8 mouse cellular contexts compared by ENCODE assay signal in genomic region chr10:80475290-80475959, GRCm38 (mm10). TPM values are rescaled to one million over a fixed set of nuclear protein-coding genes. Genes with fewer than 3 reads are reported as not detected.
DNase-seq lines count a peak whose midpoint lies in the region; ATAC-seq and TF ChIP-seq lines count a peak whose summit lies in the region.

No protein-coding gene starts in this region.

- no peaks in the 10 kb centered on the region for H3K79me2 ChIP-seq in heart, adult 2 months (replicated peaks; ENCODE audit: control insufficient read depth, insufficient read depth, low read length)

- peaks cover 54% of the 10 kb centered on the region for H3K27me3 ChIP-seq in embryonic facial prominence, embryonic 13.5 days
- H3K27me3 ChIP-seq in heart, adult 2 months (ENCODE audit: control insufficient read depth, insufficient read depth, low read length): peaks cover 8% of the 10 kb centered on the region
- H3K27me3 ChIP-seq in limb, embryonic 12.5 days: peaks cover 57% of the 10 kb centered on the region
- H3K27me3 ChIP-seq in midbrain, embryonic 14.5 days (ENCODE audit: control insufficient read depth, insufficient read depth, low read length): no peaks in the 10 kb centered on the region

- no peaks in the 10 kb centered on the region for H3K36me3 ChIP-seq in embryonic facial prominence, embryonic 13.5 days
- no peaks in the 10 kb centered on the region for H3K36me3 ChIP-seq in heart, adult 2 months (ENCODE audit: control insufficient read depth, insufficient read depth, low read length)
- no peaks in the 10 kb centered on the region for H3K36me3 ChIP-seq in limb, embryonic 12.5 days
- H3K36me3 ChIP-seq in midbrain, embryonic 14.5 days (ENCODE audit: control insufficient read depth, insufficient read depth, low read length): no peaks in the 10 kb centered on the region

- no peak for TF ChIP-seq EP300 in heart, adult 2 months (IDR thresholded peaks at IDR 0.05; ENCODE audit: insufficient read depth, low read depth, low read length)

- intact Hi-C loops in heart, adult 2 months (cut with DNase I): no loop called here

- peak overlapping the region; percentile 60; the same call in 1 of the 2 replicates for H3K27ac ChIP-seq in embryonic facial prominence, embryonic 13.5 days
- H3K27ac ChIP-seq in heart, adult 2 months: peak overlapping the region; percentile 32
- H3K27ac ChIP-seq in limb, embryonic 12.5 days: no peak overlapping the region
- peak overlapping the region; percentile 84 for H3K27ac ChIP-seq in midbrain, embryonic 14.5 days (replicated peaks; ENCODE audit: low read depth, low read length)

- peak overlapping the region; percentile 77 for H3K4me2 ChIP-seq in embryonic facial prominence, embryonic 13.5 days
- peak overlapping the region; percentile 68 for H3K4me2 ChIP-seq in limb, embryonic 12.5 days
- peak overlapping the region; percentile 73 for H3K4me2 ChIP-seq in midbrain, embryonic 14.5 days (ENCODE audit: low read length)

- ATAC-seq in embryonic facial prominence, embryonic 13.5 days (ENCODE audit: insufficient number of reproducible peaks, insufficient read depth, low FRiP score, low TSS enrichment, low read depth): peak; percentile 79
- ATAC-seq in limb, embryonic 12.5 days (ENCODE audit: insufficient number of reproducible peaks, insufficient read depth, low FRiP score, low TSS enrichment, low read depth): peak; percentile 73
- ATAC-seq in midbrain, embryonic 14.5 days (ENCODE audit: low FRiP score, low TSS enrichment): peak; percentile 83

- H3K9ac ChIP-seq in embryonic facial prominence, embryonic 13.5 days: peak overlapping the region; percentile 76
- peak overlapping the region; percentile 59 for H3K9ac ChIP-seq in heart, adult 2 months (ENCODE audit: low read depth, low read length)
- peak overlapping the region; percentile 64 for H3K9ac ChIP-seq in limb, embryonic 12.5 days (replicated peaks)
- peak overlapping the region; percentile 57 for H3K9ac ChIP-seq in midbrain, embryonic 14.5 days (replicated peaks; ENCODE audit: low read length)

- TF ChIP-seq CTCF in heart, adult 2 months (IDR thresholded peaks at IDR 0.05): no peak

- no peak for TF ChIP-seq POLR2A in heart, adult 2 months (IDR thresholded peaks at IDR 0.05; ENCODE audit: insufficient read depth, low read depth, low read length)

- no peaks in the 10 kb centered on the region for H3K9me3 ChIP-seq in embryonic facial prominence, embryonic 13.5 days
- no peaks in the 10 kb centered on the region for H3K9me3 ChIP-seq in limb, embryonic 12.5 days
- no peaks in the 10 kb centered on the region for H3K9me3 ChIP-seq in midbrain, embryonic 14.5 days (ENCODE audit: control insufficient read depth, low read length)

- DNase-seq in 3134 (ENCODE audit: extremely low read depth, insufficient read length, low spot score): peak; percentile 89
- DNase-seq in adrenal gland, postnatal 4 days (ENCODE audit: low spot score in 2 of 2): peak; percentile 67 to 78
- peak; percentile 91 to 92 for DNase-seq in heart, adult 2 months
- DNase-seq in kidney, adult 8-10 months: peak; percentile 77 to 83
- DNase-seq in midbrain, embryonic 14.5 days: peak; percentile 95
- peak; percentile 79 to 91 for DNase-seq in spleen, adult 18-20 months

- H3K4me1 ChIP-seq in embryonic facial prominence, embryonic 13.5 days: peaks cover 14% of the 10 kb centered on the region
- no peaks in the 10 kb centered on the region for H3K4me1 ChIP-seq in heart, adult 2 months (ENCODE audit: control insufficient read depth, insufficient read depth, low read length)
- peaks cover 13% of the 10 kb centered on the region for H3K4me1 ChIP-seq in limb, embryonic 12.5 days (replicated peaks)
- 0 out of 2 replicates have a peak, but pooled peaks cover 3% of the 10 kb centered on the region for H3K4me1 ChIP-seq in midbrain, embryonic 14.5 days (ENCODE audit: control insufficient read depth, insufficient read depth, low read length)

- under 1% methylated on average over 58 of the region's 58 CpGs for WGBS in embryonic facial prominence, embryonic 13.5 days
- WGBS in heart, adult 2 months: 2% methylated on average over 57 of the region's 58 CpGs
- WGBS in limb, embryonic 12.5 days: under 1% methylated on average over 58 of the region's 58 CpGs
- 1% methylated on average over 57 of the region's 58 CpGs for WGBS in midbrain, embryonic 14.5 days

- H3K4me3 ChIP-seq in embryonic facial prominence, embryonic 13.5 days: peak overlapping the region; percentile 62
- H3K4me3 ChIP-seq in heart, adult 2 months: peak overlapping the region; percentile 46
- H3K4me3 ChIP-seq in limb, embryonic 12.5 days (replicated peaks): peak overlapping the region; percentile 60
- peak overlapping the region; percentile 56 for H3K4me3 ChIP-seq in midbrain, embryonic 14.5 days (replicated peaks; ENCODE audit: low read depth, low read length)

RNA-seq across cellular contexts. Expression of gene Onecut3, which starts 19.2 kb away (rescaled TPM):
- not detected for total RNA-seq in adrenal gland, postnatal 4 days (2021)
- polyA plus RNA-seq in embryonic facial prominence, embryonic 13.5 days (2015; fragmentation: Nextera tagmentation; extraction: Ambion mirVana): not detected in 2 replicates
- under 1 TPM in 1 of 2 experiments, not detected in 1; 0.05 TPM for total RNA-seq in heart, adult 2 months (2021)
- polyA plus RNA-seq in heart, adult 2 months (2012; rRNA removed): 0.06 and 0.09 TPM in 2 replicates
- polyA plus RNA-seq in limb, embryonic 12.5 days (2016; fragmentation: Nextera tagmentation; extraction: Ambion mirVana): not detected in 2 replicates
- polyA plus RNA-seq in midbrain, embryonic 14.5 days (2014; fragmentation: Nextera tagmentation; extraction: Ambion mirVana): 2.2 and 2.4 TPM in 2 replicates

RNA-seq across cellular contexts. Expression of gene Tcf3, which starts 42.0 kb away (rescaled TPM):
- total RNA-seq in adrenal gland, postnatal 4 days (2021): 100 to 1,000 TPM; 112 to 116 TPM
- 162 and 183 TPM in 2 replicates for polyA plus RNA-seq in embryonic facial prominence, embryonic 13.5 days (2015; fragmentation: Nextera tagmentation; extraction: Ambion mirVana)
- total RNA-seq in heart, adult 2 months (2021): 10 to 100 TPM; 16.5 to 18.0 TPM
- polyA plus RNA-seq in heart, adult 2 months (2012; rRNA removed): 20.1 and 25.0 TPM in 2 replicates
- polyA plus RNA-seq in limb, embryonic 12.5 days (2016; fragmentation: Nextera tagmentation; extraction: Ambion mirVana): 247 and 274 TPM in 2 replicates
- 49.8 and 60.4 TPM in 2 replicates for polyA plus RNA-seq in midbrain, embryonic 14.5 days (2014; fragmentation: Nextera tagmentation; extraction: Ambion mirVana)
